Mouse (Mus musculus) hematopoietic stem cell, adult 5-6 weeks (primary cell): ENCODE measurements around the gene Dot1l. TPM values are rescaled to one million over a fixed set of nuclear protein-coding genes. Genes with fewer than 3 reads are reported as not detected.

ENCODE experiments used
- ATAC-seq, 2 experiments: fragments of 125-278 bp in 1 of 2; replicated peaks in 1 of 2; 2 replicates each; pipeline ENCODE4 v1.8.0; 2016 to 2017; ENCODE audit warnings: inconsistent platforms in 2 of 2, mild to moderate bottlenecking in 2 of 2, moderate number of reproducible peaks in 2 of 2, low read depth in 1 of 2, moderate TSS enrichment in 1 of 2; ENCODE audit not compliant: low FRiP score in 2 of 2, poor library complexity in 2 of 2, severe bottlenecking in 2 of 2, insufficient read depth in 1 of 2, low TSS enrichment in 1 of 2
- total RNA-seq: library from RNA; stranded (forward); fragments of 172-1452, 232-1000 nt; gene quantifications from 2 replicates; pipeline ENCODE4 v1.2.3, GENCODE M21; 2017

Gene Dot1l
- total RNA-seq, 1 experiment from 2014 or later = 13.0 TPM

DNA sequence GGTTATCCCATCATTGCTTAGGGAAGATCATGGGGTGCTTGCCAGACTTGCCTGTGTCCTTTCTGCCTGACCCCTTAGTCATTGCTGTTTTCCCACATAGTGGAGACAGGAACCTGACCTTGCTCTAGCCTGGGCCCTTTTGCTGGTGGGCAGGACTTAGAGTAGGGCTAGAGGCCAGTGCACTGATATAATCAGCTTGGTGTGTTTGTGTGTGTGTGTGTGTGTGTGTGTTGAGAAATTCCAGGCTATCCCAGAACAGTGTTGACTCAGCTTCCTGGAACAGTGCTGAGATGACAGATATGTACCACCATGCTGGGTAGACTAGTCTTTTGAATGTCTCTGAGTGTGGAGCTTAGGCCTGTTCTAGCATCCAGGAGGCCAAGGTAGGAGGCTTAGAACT is 24.6 kb downstream of the Dot1l start:
- no peak for ATAC-seq

DNA sequence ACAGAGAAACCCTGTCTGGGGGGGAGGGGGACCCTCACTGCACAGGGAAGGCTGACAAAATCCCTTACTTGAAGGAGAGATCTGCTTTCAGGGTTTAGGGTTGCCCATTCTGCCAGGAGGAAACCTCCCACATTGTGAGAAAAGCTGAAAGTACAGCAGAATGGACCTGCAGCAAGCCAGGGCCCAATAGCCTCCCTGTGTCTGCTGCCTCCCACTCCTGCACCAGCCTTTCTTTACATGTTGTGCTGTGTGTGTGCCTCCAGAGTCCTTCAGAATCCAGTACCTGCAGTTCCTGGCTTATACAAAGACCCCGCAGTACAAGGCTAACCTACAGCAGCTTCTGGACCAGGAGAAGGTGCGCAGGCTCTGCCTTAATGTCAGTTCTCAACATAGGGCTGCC is 29.3 kb downstream of the Dot1l start:
- no peak for ATAC-seq

DNA sequence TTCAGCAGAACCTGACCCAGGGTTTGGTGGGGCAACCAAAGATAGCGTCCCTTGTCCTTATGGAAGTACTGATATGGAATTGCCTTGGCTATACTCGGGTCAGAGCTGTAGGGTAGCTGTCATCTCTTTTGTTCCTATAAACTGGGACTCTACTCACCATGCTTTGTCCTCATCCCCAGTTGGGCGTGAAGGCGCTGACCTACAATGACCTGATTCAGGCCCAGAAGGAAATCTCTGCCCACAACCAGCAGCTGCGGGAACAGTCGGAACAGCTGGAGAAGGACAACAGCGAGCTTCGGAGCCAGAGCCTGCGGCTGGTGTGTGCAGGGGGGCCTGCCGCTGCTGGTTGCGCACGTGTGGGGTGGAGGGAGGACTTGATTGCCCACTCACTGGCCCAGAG is 29.9 kb downstream of the Dot1l start:
- ATAC-seq = no peak

DNA sequence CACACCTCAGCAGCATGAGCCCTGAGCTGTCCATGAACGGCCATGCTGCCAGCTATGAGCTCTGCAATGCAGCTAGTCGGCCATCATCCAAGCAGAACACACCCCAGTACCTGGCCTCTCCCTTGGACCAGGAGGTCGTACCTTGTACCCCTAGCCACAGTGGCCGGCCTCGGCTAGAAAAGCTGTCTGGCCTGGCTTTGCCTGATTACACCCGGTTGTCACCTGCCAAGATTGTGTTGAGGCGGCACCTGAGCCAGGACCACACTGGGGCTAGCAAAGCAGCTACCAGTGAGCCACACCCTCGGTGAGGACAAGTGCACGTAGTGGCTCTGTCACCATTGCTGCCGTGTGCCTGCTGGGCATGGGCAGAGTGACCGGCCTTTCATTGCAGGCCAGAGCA is 31.0 kb downstream of the Dot1l start:
- ATAC-seq = no peak

DNA sequence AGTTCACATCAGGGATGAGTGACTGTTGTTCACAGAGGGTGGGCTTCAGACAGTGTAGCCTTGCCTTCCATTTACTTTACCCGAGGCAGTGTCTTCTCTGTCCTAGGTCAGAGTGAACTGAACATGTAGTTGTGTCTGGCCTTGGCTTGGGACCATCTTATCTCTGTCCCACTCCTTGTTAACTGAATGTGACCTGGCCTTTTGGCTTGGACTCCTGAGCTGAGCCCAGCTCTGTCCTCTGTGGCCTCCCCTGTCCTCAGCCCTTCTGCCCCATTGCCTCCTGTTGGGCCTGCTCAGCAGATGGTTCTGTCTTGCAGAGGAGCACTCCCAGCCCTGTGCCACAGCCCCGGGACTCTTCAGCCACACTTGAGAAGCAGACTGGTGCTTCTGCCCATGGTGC is 32.5 kb downstream of the Dot1l start:
- no peak for ATAC-seq

DNA sequence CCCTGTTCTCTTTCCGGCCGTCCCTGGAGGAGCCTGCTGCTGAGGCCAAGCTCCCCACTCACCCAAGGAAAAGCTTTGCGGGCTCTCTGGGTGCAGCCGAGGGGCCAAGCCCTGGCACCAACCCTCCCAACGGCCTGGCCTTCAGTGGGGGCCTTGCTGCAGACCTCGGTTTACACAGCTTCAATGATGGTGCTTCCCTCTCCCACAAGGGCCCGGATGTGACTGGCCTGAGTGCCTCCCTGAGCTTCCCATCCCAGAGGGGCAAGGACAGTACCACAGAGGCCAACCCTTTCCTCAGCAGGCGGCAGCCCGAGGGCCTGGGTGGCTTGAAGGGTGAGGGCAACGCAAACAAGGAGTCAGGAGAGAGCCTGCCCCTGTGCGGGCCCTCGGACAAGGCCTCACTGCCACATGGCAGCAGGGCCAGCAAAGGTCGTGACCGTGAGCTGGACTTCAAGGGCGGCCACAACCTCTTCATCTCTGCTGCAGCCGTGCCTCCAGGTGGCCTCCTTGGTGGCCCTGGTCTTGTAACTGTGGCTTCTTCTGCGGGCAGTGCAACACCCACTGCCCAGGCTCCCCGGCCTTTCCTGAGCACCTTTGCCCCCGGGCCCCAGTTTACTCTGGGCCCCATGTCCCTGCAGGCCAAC is 35.9 kb downstream of the Dot1l start:
- no peak for ATAC-seq

DNA sequence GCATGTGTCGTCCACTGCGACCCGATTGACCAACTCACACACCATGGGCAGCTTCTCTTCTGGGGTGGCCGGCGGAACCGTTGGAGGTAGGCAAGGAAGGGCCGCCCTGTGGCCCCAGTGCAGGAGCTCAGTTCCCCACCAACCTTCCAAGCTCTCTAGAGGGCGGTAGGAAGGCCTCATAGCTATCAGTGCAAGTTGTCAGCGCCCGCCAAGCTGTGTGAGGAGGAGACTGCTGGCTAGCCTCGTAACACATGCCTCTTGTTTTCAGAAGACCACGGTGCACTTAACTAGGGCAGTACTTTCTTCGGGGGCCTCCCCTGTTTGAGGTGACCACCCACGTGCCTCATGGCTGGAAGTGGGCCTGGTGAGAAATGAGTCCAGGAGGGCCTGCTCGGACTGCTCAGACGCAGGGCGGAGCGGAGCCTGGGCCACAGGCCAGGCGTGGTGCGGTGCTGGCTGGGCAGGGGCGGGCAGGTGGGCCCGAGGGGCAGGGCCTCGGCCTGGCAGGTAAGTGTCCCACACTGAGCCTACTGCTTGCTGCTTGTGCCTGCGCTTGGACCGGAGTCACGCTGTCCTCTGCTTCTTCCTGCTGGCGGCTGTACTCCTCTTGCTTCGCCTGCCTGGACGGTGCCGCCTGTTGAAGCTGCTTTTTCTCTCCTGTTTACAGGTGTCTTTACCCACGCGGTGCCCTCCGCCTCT is 36.6 kb downstream of the Dot1l start:
- ATAC-seq = no peak

DNA sequence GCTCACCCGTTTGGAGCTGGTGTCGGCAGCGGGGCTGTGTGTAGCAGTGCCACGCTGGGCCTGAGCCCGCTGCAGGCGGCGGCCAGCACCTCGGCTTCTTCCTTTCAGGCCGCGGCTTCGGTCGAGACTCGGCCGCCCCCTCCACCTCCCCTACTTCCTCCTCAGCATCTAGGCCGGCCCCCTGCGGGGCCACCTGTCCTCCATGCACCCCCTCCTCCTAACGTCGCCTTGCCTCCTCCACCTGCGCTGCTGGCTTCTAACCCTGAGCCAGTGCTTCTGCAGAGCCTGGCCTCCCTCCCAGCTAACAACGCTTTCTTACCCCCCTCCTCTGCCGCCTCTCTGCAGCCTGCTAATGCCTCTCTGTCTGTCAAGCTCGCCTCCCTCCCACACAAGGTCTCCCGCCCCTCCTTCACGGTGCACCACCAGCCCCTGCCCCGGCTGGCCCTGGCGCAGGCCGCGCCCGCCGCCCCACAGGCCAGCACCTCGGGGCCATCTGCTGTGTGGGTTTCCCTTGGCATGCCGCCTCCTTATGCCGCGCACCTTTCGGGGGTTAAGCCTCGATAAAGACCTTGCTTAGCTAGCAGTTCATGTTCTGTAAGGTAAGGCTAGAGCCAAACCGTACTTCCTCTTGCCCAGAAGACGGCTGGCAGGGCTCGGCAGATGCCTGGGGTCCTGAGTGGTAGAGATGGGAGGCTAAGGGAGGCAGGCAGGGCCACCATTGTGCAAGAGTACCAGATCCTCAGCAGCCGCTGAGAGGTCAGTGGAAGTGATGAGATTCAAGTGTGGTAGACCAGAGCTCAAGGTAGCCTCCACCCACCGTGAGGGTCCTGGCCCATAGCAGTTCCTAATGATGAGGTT is 37.4 kb downstream of the Dot1l start:
- peak; percentile 55 to 56 for ATAC-seq

DNA sequence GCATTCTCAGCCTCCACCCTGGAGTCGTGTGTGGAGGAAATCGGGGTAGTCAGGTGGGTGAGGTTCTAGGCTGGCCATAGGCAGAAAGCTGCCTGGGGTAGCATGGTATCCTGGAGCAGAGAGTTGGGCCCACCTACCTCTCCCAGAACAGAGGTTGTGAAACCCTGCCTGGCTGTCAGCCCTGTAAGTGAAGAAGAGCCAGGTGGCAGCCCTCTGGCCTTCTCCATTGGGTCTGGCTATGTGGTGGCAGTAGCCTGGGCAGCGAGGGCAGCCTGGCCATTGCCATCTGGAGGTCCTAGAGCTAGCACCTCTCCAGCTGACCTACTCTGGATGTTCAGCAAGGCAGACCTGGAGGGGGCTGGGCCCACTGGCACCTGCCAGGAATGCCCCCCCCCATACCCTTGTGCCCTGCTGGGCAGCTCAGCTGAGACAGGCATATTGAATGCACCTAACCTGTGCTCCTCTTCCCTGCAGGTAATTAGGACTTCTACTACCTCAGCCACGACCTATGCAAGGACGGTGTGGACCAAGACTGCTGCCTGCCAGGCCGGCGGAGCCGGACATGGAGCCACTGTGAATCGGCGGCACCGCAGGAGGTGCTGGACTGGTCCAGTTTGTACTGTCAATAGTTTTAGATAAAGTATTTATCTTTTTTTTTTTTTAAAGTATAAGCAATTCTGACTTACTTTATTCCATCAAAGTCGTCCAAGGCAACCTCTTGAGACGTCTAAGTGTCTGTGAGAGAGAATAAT is 38.2 kb downstream of the Dot1l start:
- 0 out of 4 replicates have a peak, but pooled peaks of 1 of the 2 experiments have one; percentile 4 for ATAC-seq

DNA sequence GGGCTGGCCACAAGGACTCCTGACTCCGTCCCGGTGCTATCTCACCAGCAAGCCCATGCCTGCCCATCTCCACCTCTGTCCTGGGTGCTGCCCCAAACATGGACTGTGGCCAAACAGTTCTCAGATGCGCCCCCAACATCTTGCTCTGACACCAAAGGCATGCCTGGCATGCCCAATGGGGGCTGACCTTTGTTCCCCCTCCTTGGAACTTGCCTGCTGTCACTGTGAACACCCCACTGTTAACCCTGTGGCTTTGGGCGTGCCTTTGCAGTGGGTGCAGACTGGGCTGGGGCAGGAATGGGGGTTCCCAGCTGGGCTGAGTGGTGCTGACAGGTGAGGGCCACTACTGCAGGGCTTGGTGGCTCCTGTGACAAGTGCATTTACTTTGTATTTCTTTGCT is 38.8 kb downstream of the Dot1l start:
- ATAC-seq = no peak

DNA sequence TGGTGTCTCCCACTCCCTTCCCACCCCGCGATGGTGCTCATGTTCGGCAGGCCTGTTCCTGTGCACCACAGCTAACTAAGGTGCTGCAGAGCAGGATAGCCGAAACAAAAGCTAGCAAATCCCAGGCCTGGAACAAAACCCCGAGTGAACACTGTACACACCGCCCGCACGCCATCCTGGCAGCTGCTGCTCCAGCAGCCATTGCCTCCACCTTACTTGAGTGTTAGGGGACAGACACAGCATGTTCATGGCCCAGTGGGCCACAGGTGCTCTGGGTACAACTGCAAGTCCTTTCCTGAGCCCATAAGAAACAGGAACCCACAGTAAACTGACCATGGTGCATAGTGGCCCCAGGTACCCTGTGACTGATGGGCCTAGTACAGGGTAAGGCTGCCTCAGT is 39.7 kb downstream of the Dot1l start:
- ATAC-seq = no peak

DNA sequence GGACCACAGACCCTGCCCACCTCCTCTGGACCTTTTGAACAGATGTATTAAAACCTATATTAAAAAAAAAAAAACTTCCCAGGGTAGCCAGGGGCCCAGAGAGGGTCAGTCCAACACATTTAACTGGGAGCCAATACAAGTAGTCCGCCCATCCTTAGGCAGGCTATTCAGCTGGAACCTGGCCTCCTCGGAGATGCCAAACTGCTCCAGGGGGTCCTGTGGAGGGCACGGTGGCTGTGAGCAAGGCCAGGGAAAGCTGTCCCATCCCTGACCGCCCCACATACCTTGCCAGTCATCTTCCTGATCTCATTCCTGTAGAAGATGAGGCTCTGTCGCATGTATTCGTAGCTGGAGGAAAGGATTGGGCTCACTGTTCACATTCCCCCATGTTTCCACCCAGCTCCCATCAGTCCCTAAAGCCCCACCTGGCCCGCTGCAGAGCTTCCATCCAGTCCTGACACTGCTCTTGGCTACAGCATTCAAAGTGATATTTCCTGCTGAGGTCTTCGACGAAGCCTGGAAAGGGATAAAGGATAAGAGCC is 41.4 kb downstream of the Dot1l start:
- no peak for ATAC-seq

DNA sequence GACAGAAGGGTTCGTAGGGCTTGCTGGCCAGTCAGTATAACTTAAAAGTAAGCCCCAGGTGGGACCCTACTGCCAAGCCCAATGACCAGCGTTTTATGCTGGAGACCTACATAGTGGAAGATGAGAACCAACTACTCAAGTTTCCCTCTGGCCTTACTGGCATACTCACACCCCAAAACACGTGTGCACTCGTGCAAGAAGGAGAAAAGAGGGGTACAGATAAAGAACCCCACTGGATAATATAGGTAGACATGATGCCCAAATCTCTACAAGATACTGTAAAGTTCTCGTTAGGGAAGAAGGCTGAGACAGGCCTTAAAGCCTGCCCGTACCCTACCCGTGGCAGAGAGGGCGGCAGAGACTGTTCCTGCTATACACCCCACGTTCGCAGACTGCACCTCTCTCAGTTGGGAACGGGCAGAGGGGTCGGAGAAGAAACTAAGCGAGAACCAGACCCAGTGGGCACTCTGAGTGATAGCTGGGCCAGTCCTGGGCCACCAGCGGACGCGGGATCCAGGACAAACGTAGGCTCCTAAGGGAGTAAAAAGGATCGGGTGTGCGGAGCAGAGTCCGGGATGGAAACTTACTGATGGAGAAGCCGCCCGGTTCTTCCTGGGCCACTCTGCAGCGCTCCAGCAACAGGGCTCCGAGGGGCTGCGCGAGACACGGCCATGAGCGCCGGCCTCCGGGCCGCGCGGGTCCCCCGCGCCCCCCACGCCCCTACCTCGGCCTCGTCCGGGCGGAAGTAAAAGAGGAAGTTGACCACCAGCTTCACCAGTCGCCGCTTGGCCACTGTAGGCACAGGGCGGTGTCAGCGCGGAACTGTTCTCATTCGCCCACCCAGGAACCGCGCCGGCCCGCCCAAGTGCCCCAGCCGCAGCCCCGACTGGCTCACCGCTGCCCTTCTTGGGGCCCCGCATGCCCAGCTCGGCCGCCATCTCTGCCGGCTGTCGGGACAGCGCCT is 42.5 kb downstream of the Dot1l start:
- peak; percentile 5 to 37; a peak in 2 of 4 replicates for ATAC-seq

DNA sequence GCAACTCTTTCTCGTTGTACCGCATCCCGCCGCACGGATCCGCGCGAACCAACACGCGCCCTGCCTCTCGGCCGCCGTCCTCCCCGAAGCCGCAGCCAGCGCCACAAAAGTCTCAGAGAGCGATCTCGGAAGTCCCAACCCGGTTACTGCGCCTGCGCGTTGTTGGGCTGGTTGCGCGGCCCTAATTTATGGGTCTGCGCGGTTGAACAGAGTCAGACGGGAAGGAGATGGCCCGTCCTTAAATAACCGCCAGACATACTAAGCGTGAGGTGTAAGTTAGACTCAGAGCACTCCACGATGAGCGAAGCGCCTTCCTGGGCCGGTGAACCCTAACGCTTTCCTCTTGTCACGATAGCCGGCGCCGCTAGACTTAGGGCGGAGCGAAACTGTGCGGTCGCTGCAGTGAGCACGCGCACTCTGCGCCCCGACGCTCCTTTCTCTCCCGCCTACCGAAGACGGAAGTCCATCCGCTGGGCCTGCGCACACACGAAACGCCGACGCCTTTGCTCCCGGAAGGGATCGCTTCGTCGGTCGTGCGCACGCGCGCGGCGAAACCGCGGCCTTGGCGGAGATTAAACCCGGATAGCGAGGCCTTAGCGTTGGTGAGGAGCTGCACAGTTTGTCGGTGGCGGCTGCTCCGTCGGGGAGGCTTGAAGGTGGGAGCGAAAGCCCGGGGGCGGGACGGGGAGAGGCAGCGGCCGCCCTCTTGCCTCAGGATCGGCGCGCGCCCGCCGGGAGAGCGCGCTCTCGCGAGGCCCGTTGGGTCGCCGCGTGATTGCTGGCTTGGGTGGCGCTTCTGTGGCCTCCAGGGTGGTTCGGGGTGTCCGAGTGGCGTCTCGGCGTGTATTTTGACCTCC is 43.4 kb downstream of the Dot1l start, which contains the start of the genes Sf3a2 and Plekhj1:
Gene Sf3a2 (plus strand): TSS at position 49 of the 857 bp plus-strand sequence.
Gene Plekhj1 (minus strand): TSS at position 477 of the 857 bp plus-strand sequence.
- peak; percentile 84 to 90 for ATAC-seq

DNA sequence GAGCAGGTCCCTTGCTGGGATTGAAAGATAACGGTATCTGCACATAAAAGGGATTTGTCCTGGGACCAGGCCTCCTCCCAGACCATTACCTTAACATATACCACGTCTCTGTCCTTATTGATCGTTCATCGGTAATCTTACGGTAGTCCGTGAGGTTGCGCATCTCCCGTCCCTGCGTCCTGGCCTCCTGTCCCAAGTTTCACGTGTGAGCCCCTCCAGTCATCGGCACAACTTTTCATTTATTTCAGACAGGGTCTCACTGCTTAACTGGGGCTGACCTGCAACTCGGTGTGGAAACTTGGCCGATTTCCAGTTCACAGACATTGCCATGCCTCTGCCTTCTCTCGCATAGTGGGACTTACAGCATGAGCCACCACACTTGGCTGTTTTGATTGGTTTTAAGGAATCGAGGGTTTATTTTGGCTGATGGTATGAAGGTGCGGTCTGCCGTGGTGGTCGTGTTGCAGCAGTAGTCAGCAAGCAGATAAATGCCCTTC is 44.1 kb downstream of the Dot1l start:
- ATAC-seq = no peak
